ENCODE assay signal across 8 mouse cellular contexts in genomic region chr17:47629717-47630677, GRCm38 (mm10). TPM values are rescaled to one million over a fixed set of nuclear protein-coding genes. Genes with fewer than 3 reads are reported as not detected.
DNase-seq lines count a peak whose midpoint lies in the region; ATAC-seq and TF ChIP-seq lines count a peak whose summit lies in the region.

No protein-coding gene starts in this region.

- peaks cover 2 to 26% of the 10 kb centered on the region in 2 experiments for H3K36me3 ChIP-seq in CH12.LX (replicated peaks in 1 of 2; ENCODE audit: control insufficient read depth in 1 of 2, insufficient read depth in 1 of 2, low read length in 1 of 2)
- H3K36me3 ChIP-seq in embryonic facial prominence, embryonic 10.5 days (replicated peaks) = peaks cover 27% of the 10 kb centered on the region
- peaks cover 2% of the 10 kb centered on the region; the same call in 1 of the 2 replicates for H3K36me3 ChIP-seq in heart, embryonic 11.5 days (ENCODE audit: control insufficient read depth, insufficient read depth, low read length)
- peaks cover 5% of the 10 kb centered on the region; the same call in 1 of the 2 replicates for H3K36me3 ChIP-seq in kidney, postnatal 0 days (ENCODE audit: insufficient read depth, low read length)
- H3K36me3 ChIP-seq in lung, embryonic 16.5 days (ENCODE audit: control insufficient read depth, insufficient read depth, low read length) = 0 out of 2 replicates have a peak, but pooled peaks cover 2% of the 10 kb centered on the region

- H3K27ac ChIP-seq in CH12.LX (ENCODE audit: insufficient read depth, low read depth) = no peak overlapping the region
- peak overlapping the region; percentile 92 for H3K27ac ChIP-seq in embryonic facial prominence, embryonic 10.5 days (replicated peaks)
- peak overlapping the region; percentile 92 for H3K27ac ChIP-seq in heart, embryonic 11.5 days (ENCODE audit: low read depth, low read length)
- H3K27ac ChIP-seq in kidney, postnatal 0 days = peak overlapping the region; percentile 93
- peak overlapping the region; percentile 93 for H3K27ac ChIP-seq in lung, embryonic 16.5 days (ENCODE audit: low read length)

- no peaks in the 10 kb centered on the region for H3K9me3 ChIP-seq in CH12.LX (replicated peaks; ENCODE audit: low read length)
- H3K9me3 ChIP-seq in embryonic facial prominence, embryonic 10.5 days = no peaks in the 10 kb centered on the region
- no peaks in the 10 kb centered on the region for H3K9me3 ChIP-seq in heart, embryonic 11.5 days (replicated peaks; ENCODE audit: control insufficient read depth, low read length)
- no peaks in the 10 kb centered on the region for H3K9me3 ChIP-seq in kidney, postnatal 0 days (replicated peaks; ENCODE audit: low read length)
- H3K9me3 ChIP-seq in lung, embryonic 16.5 days (ENCODE audit: control insufficient read depth, low read length) = no peaks in the 10 kb centered on the region

- dilution Hi-C loops in CH12.LX (cut with MboI; ENCODE audit: extremely low pct_ligation_motif_present, extremely low pct_unique_long_range_greater_than_20kb, low sequenced_read_pairs) = no loop called here

- no peak for TF ChIP-seq CTCF in CH12.LX (conservative IDR thresholded peaks at IDR 0.05 in 1 of 2, IDR thresholded peaks at IDR 0.05 in 1 of 2; ENCODE audit: low read depth in 2 of 2, low read length in 2 of 2)
- TF ChIP-seq CTCF in kidney, postnatal 0 days (IDR thresholded peaks at IDR 0.05; ENCODE audit: low read depth) = no peak

- peak; percentile 50 for ATAC-seq in heart, embryonic 11.5 days (replicated peaks; ENCODE audit: insufficient number of reproducible peaks, low FRiP score, low TSS enrichment)
- ATAC-seq in kidney, postnatal 0 days (replicated peaks; ENCODE audit: low FRiP score, low read depth) = peak; percentile 35
- peak; percentile 11 for ATAC-seq in lung, embryonic 16.5 days (ENCODE audit: low read depth)

- 0 out of 2 replicates have a peak, but pooled peaks cover 2% of the 10 kb centered on the region for H3K79me2 ChIP-seq in CH12.LX (replicated peaks; ENCODE audit: control insufficient read depth, extremely low read depth, insufficient read depth, poor library complexity, severe bottlenecking)

- WGBS in embryonic facial prominence, embryonic 10.5 days = under 1% methylated on average over 61 of the region's 61 CpGs
- under 1% methylated on average over 60 of the region's 61 CpGs for WGBS in heart, embryonic 11.5 days (ENCODE audit: insufficient replicate concordance)
- WGBS in kidney, postnatal 0 days = under 1% methylated on average over 60 of the region's 61 CpGs
- under 1% methylated on average over 61 of the region's 61 CpGs for WGBS in lung, embryonic 16.5 days

- no peak for TF ChIP-seq EP300 in CH12.LX (IDR thresholded peaks at IDR 0.05; ENCODE audit: low read length)

- H3K4me2 ChIP-seq in CH12.LX (ENCODE audit: insufficient read depth, low read depth, poor library complexity, severe bottlenecking) = peak overlapping the region; percentile 93
- H3K4me2 ChIP-seq in heart, embryonic 11.5 days = peak overlapping the region; percentile 93
- H3K4me2 ChIP-seq in kidney, postnatal 0 days (ENCODE audit: low read length) = peak overlapping the region; percentile 98
- H3K4me2 ChIP-seq in lung, embryonic 16.5 days (ENCODE audit: low read depth, low read length) = peak overlapping the region; percentile 97

- in situ Hi-C loops in CH12.LX (cut with MboI; ENCODE audit: low pct_ligation_motif_present, low pct_unique_long_range_greater_than_20kb, low sequenced_read_pairs) = no loop called here

- H3K27me3 ChIP-seq in CH12.LX (replicated peaks) = no peaks in the 10 kb centered on the region
- H3K27me3 ChIP-seq in embryonic facial prominence, embryonic 10.5 days (replicated peaks; ENCODE audit: low read depth, poor library complexity, severe bottlenecking) = no peaks in the 10 kb centered on the region
- no peaks in the 10 kb centered on the region for H3K27me3 ChIP-seq in heart, embryonic 11.5 days (ENCODE audit: control insufficient read depth, insufficient read depth, low read length)
- no peaks in the 10 kb centered on the region for H3K27me3 ChIP-seq in kidney, postnatal 0 days (ENCODE audit: insufficient read depth, low read length)
- no peaks in the 10 kb centered on the region for H3K27me3 ChIP-seq in lung, embryonic 16.5 days (ENCODE audit: control insufficient read depth, insufficient read depth, low read depth, low read length)

- DNase-seq in 3T3-L1 (ENCODE audit: low read depth, low spot score) (peak; percentile 50), CH12.LX (ENCODE audit: extremely low read depth) (no peak)
- no peak for DNase-seq in embryonic facial prominence, embryonic 10.5 days (ENCODE audit: low spot score)
- peak; percentile 71 for DNase-seq in kidney, postnatal 0 days (ENCODE audit: low spot score)
- DNase-seq in right cerebral cortex, adult 2 months (ENCODE audit: low spot score in 2 of 2) = peak; percentile 27 to 38
- no peak for DNase-seq in adrenal gland, adult 18-20 months (ENCODE audit: low spot score in 2 of 2)

- H3K4me1 ChIP-seq in CH12.LX (ENCODE audit: control insufficient read depth in 1 of 2, insufficient read depth in 2 of 2) = peaks cover 4 to 20% of the 10 kb centered on the region in 2 experiments; a peak in 2 of 4 replicates
- peaks cover 36% of the 10 kb centered on the region for H3K4me1 ChIP-seq in embryonic facial prominence, embryonic 10.5 days
- H3K4me1 ChIP-seq in heart, embryonic 11.5 days (ENCODE audit: control insufficient read depth, insufficient read depth, low read length) = peaks cover 15% of the 10 kb centered on the region
- H3K4me1 ChIP-seq in kidney, postnatal 0 days (replicated peaks; ENCODE audit: insufficient read depth, low read length) = peaks cover 7% of the 10 kb centered on the region; the same call in 1 of the 2 replicates
- peaks cover 17% of the 10 kb centered on the region for H3K4me1 ChIP-seq in lung, embryonic 16.5 days (replicated peaks; ENCODE audit: control insufficient read depth, insufficient read depth, low read length)

- 0 out of 2 replicates have a peak, but pooled peaks have one; percentile 12 for TF ChIP-seq POLR2A in CH12.LX (IDR thresholded peaks at IDR 0.05; ENCODE audit: low read depth, low read length)

- H3K9ac ChIP-seq in CH12.LX (ENCODE audit: insufficient read depth, low read depth) = peak overlapping the region; percentile 85
- peak overlapping the region; percentile 86 for H3K9ac ChIP-seq in heart, embryonic 11.5 days (ENCODE audit: low read depth, low read length)
- peak overlapping the region; percentile 77 for H3K9ac ChIP-seq in kidney, postnatal 0 days (ENCODE audit: low read depth, low read length)
- H3K9ac ChIP-seq in lung, embryonic 16.5 days (ENCODE audit: low read length) = peak overlapping the region; percentile 79

- H3K4me3 ChIP-seq in CH12.LX (replicated peaks in 1 of 3; ENCODE audit: low read depth in 2 of 3, low read length in 2 of 3, poor library complexity in 1 of 3) = peak overlapping the region; percentile 27 to 62 (median 60)
- H3K4me3 ChIP-seq in embryonic facial prominence, embryonic 10.5 days = peak overlapping the region; percentile 73
- peak overlapping the region; percentile 80 for H3K4me3 ChIP-seq in heart, embryonic 11.5 days (ENCODE audit: low read depth, low read length)
- peak overlapping the region; percentile 80 for H3K4me3 ChIP-seq in kidney, postnatal 0 days (replicated peaks; ENCODE audit: low read depth, low read length)
- peak overlapping the region; percentile 79 for H3K4me3 ChIP-seq in lung, embryonic 16.5 days (ENCODE audit: low read length)

- no peak for TF ChIP-seq RAD21 in CH12.LX (IDR thresholded peaks at IDR 0.05; ENCODE audit: low read depth, low read length)

RNA-seq across cellular contexts. Expression of gene Usp49, which starts 0.5 kb away (rescaled TPM):
- total RNA-seq in CH12.LX (2012; rRNA removed) (2.6 and 3.4 TPM in 2 replicates), CH12.LX (2014; rRNA removed) (2.6 and 2.7 TPM in 2 replicates)
- 3.7 and 4.3 TPM in 2 replicates for polyA plus RNA-seq in CH12.LX (2012; ENCODE audit: insufficient read length, low read depth)
- 4.1 and 5.4 TPM in 2 replicates for polyA plus RNA-seq in embryonic facial prominence, embryonic 10.5 days (2016; fragmentation: Nextera tagmentation; extraction: Ambion mirVana)
- polyA plus RNA-seq in heart, embryonic 11.5 days (2014; fragmentation: Nextera tagmentation; extraction: Ambion mirVana) = 2.7 and 3.7 TPM in 2 replicates
- 2.9 and 4.1 TPM in 2 replicates for polyA plus RNA-seq in kidney, postnatal 0 days (2015; fragmentation: Nextera tagmentation; extraction: Ambion mirVana)
- 2.5 and 2.6 TPM in 2 replicates for polyA plus RNA-seq in lung, embryonic 16.5 days (2015; fragmentation: Nextera tagmentation; extraction: Ambion mirVana)
- total RNA-seq in adrenal gland, adult 18-20 months (2021) = 1 to 10 TPM; 3.0 to 4.1 TPM

RNA-seq across cellular contexts. Expression of gene Gm20517, which starts 18.6 kb away (rescaled TPM):
- total RNA-seq in CH12.LX (2012; rRNA removed) = 1.7 and 1.8 TPM in 2 replicates
- total RNA-seq in CH12.LX (2014; rRNA removed) = 1.8 and 2.5 TPM in 2 replicates
- polyA plus RNA-seq in CH12.LX (2012; ENCODE audit: insufficient read length, low read depth) = 1.1 and 2.6 TPM in 2 replicates
- polyA plus RNA-seq in embryonic facial prominence, embryonic 10.5 days (2016; fragmentation: Nextera tagmentation; extraction: Ambion mirVana) = 1.6 and 2.4 TPM in 2 replicates
- polyA plus RNA-seq in heart, embryonic 11.5 days (2014; fragmentation: Nextera tagmentation; extraction: Ambion mirVana) = 1.6 and 1.8 TPM in 2 replicates
- polyA plus RNA-seq in kidney, postnatal 0 days (2015; fragmentation: Nextera tagmentation; extraction: Ambion mirVana) = 1.5 and 1.8 TPM in 2 replicates
- polyA plus RNA-seq in lung, embryonic 16.5 days (2015; fragmentation: Nextera tagmentation; extraction: Ambion mirVana) = 1.8 and 2.2 TPM in 2 replicates
- 1 to 10 TPM; 1.6 to 3.4 TPM for total RNA-seq in adrenal gland, adult 18-20 months (2021)

RNA-seq across cellular contexts. Expression of gene Med20, which starts 18.6 kb away (rescaled TPM):
- total RNA-seq in CH12.LX (2012; rRNA removed) = 30.5 and 31.0 TPM in 2 replicates
- total RNA-seq in CH12.LX (2014; rRNA removed) = 42.5 and 43.5 TPM in 2 replicates
- polyA plus RNA-seq in CH12.LX (2012; ENCODE audit: insufficient read length, low read depth) = 31.1 and 31.2 TPM in 2 replicates
- polyA plus RNA-seq in embryonic facial prominence, embryonic 10.5 days (2016; fragmentation: Nextera tagmentation; extraction: Ambion mirVana) = 46.7 and 48.9 TPM in 2 replicates
- polyA plus RNA-seq in heart, embryonic 11.5 days (2014; fragmentation: Nextera tagmentation; extraction: Ambion mirVana) = 30.3 and 36.4 TPM in 2 replicates
- 37.6 and 37.9 TPM in 2 replicates for polyA plus RNA-seq in kidney, postnatal 0 days (2015; fragmentation: Nextera tagmentation; extraction: Ambion mirVana)
- polyA plus RNA-seq in lung, embryonic 16.5 days (2015; fragmentation: Nextera tagmentation; extraction: Ambion mirVana) = 50.1 and 51.6 TPM in 2 replicates
- total RNA-seq in adrenal gland, adult 18-20 months (2021) = 10 to 100 TPM; 50.1 to 50.3 TPM

RNA-seq across cellular contexts. Expression of gene Bysl, which starts 18.7 kb away (rescaled TPM):
- 28.0 and 40.1 TPM in 2 replicates for total RNA-seq in CH12.LX (2012; rRNA removed)
- 24.0 and 24.4 TPM in 2 replicates for total RNA-seq in CH12.LX (2014; rRNA removed)
- polyA plus RNA-seq in CH12.LX (2012; ENCODE audit: insufficient read length, low read depth) = 57.4 and 60.5 TPM in 2 replicates
- polyA plus RNA-seq in embryonic facial prominence, embryonic 10.5 days (2016; fragmentation: Nextera tagmentation; extraction: Ambion mirVana) = 43.8 and 44.7 TPM in 2 replicates
- polyA plus RNA-seq in heart, embryonic 11.5 days (2014; fragmentation: Nextera tagmentation; extraction: Ambion mirVana) = 26.8 TPM in 2 replicates
- polyA plus RNA-seq in kidney, postnatal 0 days (2015; fragmentation: Nextera tagmentation; extraction: Ambion mirVana) = 14.7 and 15.7 TPM in 2 replicates
- 17.0 and 19.4 TPM in 2 replicates for polyA plus RNA-seq in lung, embryonic 16.5 days (2015; fragmentation: Nextera tagmentation; extraction: Ambion mirVana)
- 10 to 100 TPM; 23.0 to 24.2 TPM for total RNA-seq in adrenal gland, adult 18-20 months (2021)

RNA-seq across cellular contexts. Expression of gene Tomm6, which starts 58.2 kb away (rescaled TPM):
- total RNA-seq in CH12.LX (2012; rRNA removed) = 46.1 and 46.3 TPM in 2 replicates
- total RNA-seq in CH12.LX (2014; rRNA removed) = 18.1 and 26.4 TPM in 2 replicates
- 349 and 424 TPM in 2 replicates for polyA plus RNA-seq in CH12.LX (2012; ENCODE audit: insufficient read length, low read depth)
- polyA plus RNA-seq in embryonic facial prominence, embryonic 10.5 days (2016; fragmentation: Nextera tagmentation; extraction: Ambion mirVana) = 378 and 379 TPM in 2 replicates
- 322 and 360 TPM in 2 replicates for polyA plus RNA-seq in heart, embryonic 11.5 days (2014; fragmentation: Nextera tagmentation; extraction: Ambion mirVana)
- 450 and 462 TPM in 2 replicates for polyA plus RNA-seq in kidney, postnatal 0 days (2015; fragmentation: Nextera tagmentation; extraction: Ambion mirVana)
- 389 and 399 TPM in 2 replicates for polyA plus RNA-seq in lung, embryonic 16.5 days (2015; fragmentation: Nextera tagmentation; extraction: Ambion mirVana)
- total RNA-seq in adrenal gland, adult 18-20 months (2021) = 100 to 1,000 TPM; 247 to 266 TPM

Comparison
In these comparisons a context has a peak if more than half of its experiments do, and no peak if none do; other contexts are left out.
1. DNase-seq: peak in 3T3-L1 (single experiment), kidney, postnatal 0 days (single experiment) and right cerebral cortex, adult 2 months (2 of 2); none in CH12.LX (single experiment), embryonic facial prominence, embryonic 10.5 days (single experiment) and adrenal gland, adult 18-20 months (0 of 2).
2. Peak in every context shown above with its lines, with median percentiles within 50 percentile points of each other: H3K4me2 ChIP-seq, H3K4me3 ChIP-seq, H3K9ac ChIP-seq and ATAC-seq.